Mouse (Mus musculus) lung, postnatal 4 days (tissue): ENCODE results near the gene Aadacl4.
"Not testable (repeated sequence)": the region's sequence is repeated elsewhere in the genome, so short reads cannot be mapped to it uniquely, and the experiment has no call there.

Source experiments
- DNase-seq, 2 experiments: peaks; one replicate each; pipeline ENCODE4 v3.0.0; 2021

Gene Aadacl4

GRCm38 (mm10) chr4:144613407-144613806, at the start of gene Aadacl4:
Gene Aadacl4, plus strand, starts transcription at chr4:144613707.
- no peak for DNase-seq

- DNase-seq, result no peak
Observed at GRCm38 (mm10) chr4:144565034-144565433, 48.5 kb upstream of the Aadacl4 start, which contains the start of gene Gm13124. Gene Gm13124, minus strand, starts transcription at chr4:144565134.

GRCm38 (mm10) chr4:144567752-144568151, 45.8 kb upstream of the Aadacl4 start:
- DNase-seq, result no peak

GRCm38 (mm10) chr4:144586207-144586606, 27.3 kb upstream of the Aadacl4 start:
- DNase-seq, result not testable (repeated sequence)

GRCm38 (mm10) chr4:144592790-144593189, 20.7 kb upstream of the Aadacl4 start:
- no peak for DNase-seq

GRCm38 (mm10) chr4:144614586-144614985, 1.1 kb downstream of the Aadacl4 start:
- no peak for DNase-seq

GRCm38 (mm10) chr4:144638263-144638662, 24.8 kb downstream of the Aadacl4 start:
- no peak for DNase-seq
